Mouse (Mus musculus) liver, adult 2 months (tissue): Measurements from ENCODE around the gene Podnl1.

Experiments
- CTCF ChIP-seq: fragments of 200-500 bp; IDR thresholded peaks from 2 replicates; pipeline ENCODE4 v1.5.1; 2011; ENCODE audit warnings: low read depth, low read length, control low read depth
- POLR2A ChIP-seq: fragments of 200-500 bp; IDR thresholded peaks from 2 replicates; pipeline ENCODE4 v1.6.1; 2011; ENCODE audit warnings: low read length, control low read depth; ENCODE audit not compliant: insufficient read depth; ENCODE audit errors: extremely low read depth

GRCm38 (mm10) chr8:84176560-84176959 is 50.8 kb downstream of the Podnl1 start:
- TF ChIP-seq CTCF, result no peak
- no peak for TF ChIP-seq POLR2A
